Mouse (Mus musculus) embryonic facial prominence, embryonic 10.5 days (tissue): ENCODE results near the gene Blm. TPM values are rescaled to one million over a fixed set of nuclear protein-coding genes. Genes with fewer than 3 reads are reported as not detected.

Experiments
- DNase-seq: peaks from one replicate; pipeline ENCODE4 v3.0.0-alpha.2; 2017; ENCODE audit warnings: low spot score
- H3K27ac ChIP-seq: fragments of 300-500 bp; sonication (generic); replicated peaks from 2 replicates; pipeline ENCODE4 v1.5.1; 2016; ENCODE audit warnings: mild to moderate bottlenecking
- H3K27me3 ChIP-seq: fragments of 300-500 bp; sonication (generic); replicated peaks from 2 replicates; pipeline ENCODE4 v1.6.1; 2016; ENCODE audit warnings: low read depth, mild to moderate bottlenecking; ENCODE audit not compliant: poor library complexity, severe bottlenecking
- H3K36me3 ChIP-seq: fragments of 300-500 bp; sonication (generic); replicated peaks from 2 replicates; pipeline ENCODE4 v1.6.1; 2016; ENCODE audit warnings: mild to moderate bottlenecking, moderate library complexity
- H3K4me1 ChIP-seq: fragments of 300-500 bp; sonication (generic); 2 replicates; pipeline ENCODE4 v1.6.1; 2016
- H3K4me3 ChIP-seq: fragments of 300-500 bp; sonication (generic); 2 replicates; pipeline ENCODE4 v1.5.1; 2016; ENCODE audit warnings: mild to moderate bottlenecking, moderate library complexity
- H3K9me3 ChIP-seq: fragments of 300-500 bp; sonication (generic); 2 replicates; pipeline ENCODE4 v1.6.1; 2016; ENCODE audit warnings: mild to moderate bottlenecking
- WGBS: fragments of 180-500 bp; shearing (Covaris S2); methylation state at CpG from one replicate; pipeline ENCODE4 v1.1.7; 2016; 5-methylcytosine and 5-hydroxymethylcytosine counted together
- polyA plus RNA-seq: library from polyadenylated mRNA; unstranded; fragments of >200 nt; fragmentation: Nextera tagmentation; extraction: Ambion mirVana; gene quantifications from 2 replicates; pipeline ENCODE4 v1.2.1, GENCODE M21; 2016

Gene Blm
- polyA plus RNA-seq, 1 experiment from 2014 or later = 49.6 TPM

GRCm38 (mm10) chr7:80441986-80442904 lies 92.7 kb downstream of the Blm start:
- DNase-seq = peak; percentile 64
- Histone ChIP-seq H3K27ac (peak overlapping the region; percentile 73), H3K4me3 (no peak overlapping the region), H3K4me1 (peaks cover 76% of the 10 kb centered on the region), H3K9me3 (no peaks in the 10 kb centered on the region), H3K27me3 (no peaks in the 10 kb centered on the region), H3K36me3 (no peaks in the 10 kb centered on the region)
- 54% methylated on average over 11 of the region's 11 CpGs for WGBS

- Histone ChIP-seq H3K9me3 (no peaks in the 10 kb centered on the region), H3K27ac (no peak overlapping the region), H3K4me1 (peaks cover 68% of the 10 kb centered on the region), H3K27me3 (no peaks in the 10 kb centered on the region), H3K4me3 (no peak overlapping the region), H3K36me3 (no peaks in the 10 kb centered on the region)
- DNase-seq = no peak
- 62% methylated on average over 4 of the region's 4 CpGs for WGBS
Observed at GRCm38 (mm10) chr7:80440685-80441084, 94.2 kb downstream of the Blm start.

GRCm38 (mm10) chr7:80439789-80440488 lies 95.0 kb downstream of the Blm start:
- no peaks in the 10 kb centered on the region for H3K9me3 ChIP-seq
- no peak for DNase-seq
- WGBS = 85% methylated on average over 10 of the region's 10 CpGs
- peaks cover 60% of the 10 kb centered on the region for H3K4me1 ChIP-seq
- H3K36me3 ChIP-seq = no peaks in the 10 kb centered on the region
- H3K27me3 ChIP-seq = no peaks in the 10 kb centered on the region
- H3K27ac ChIP-seq = no peak overlapping the region
- H3K4me3 ChIP-seq = no peak overlapping the region

- WGBS = 34% methylated on average over 15 of the region's 15 CpGs
- H3K27me3 ChIP-seq = no peaks in the 10 kb centered on the region
- peaks cover 53% of the 10 kb centered on the region for H3K4me1 ChIP-seq
Observed at GRCm38 (mm10) chr7:80439032-80439760, 95.7 kb downstream of the Blm start.

GRCm38 (mm10) chr7:80436571-80436970 lies 98.3 kb downstream of the Blm start:
- Histone ChIP-seq H3K27me3 (no peaks in the 10 kb centered on the region), H3K36me3 (no peaks in the 10 kb centered on the region), H3K27ac (no peak overlapping the region), H3K9me3 (no peaks in the 10 kb centered on the region), H3K4me1 (peaks cover 29% of the 10 kb centered on the region), H3K4me3 (no peak overlapping the region)
- WGBS = 90% methylated on average over 7 of the region's 7 CpGs
- no peak for DNase-seq

More at GRCm38 (mm10) chr7:80439032-80439760, 95.7 kb downstream of the Blm start:
- Histone ChIP-seq H3K9me3 (no peaks in the 10 kb centered on the region), H3K4me3 (peak overlapping the region; percentile 17; the same call in 1 of the 2 replicates), H3K36me3 (no peaks in the 10 kb centered on the region), H3K27ac (no peak overlapping the region)
- DNase-seq = peak; percentile 37

GRCm38 (mm10) chr7:80435594-80435993 lies 99.3 kb downstream of the Blm start:
- H3K9me3 ChIP-seq = no peaks in the 10 kb centered on the region
- no peaks in the 10 kb centered on the region for H3K36me3 ChIP-seq
- no peak overlapping the region for H3K4me3 ChIP-seq
- H3K4me1 ChIP-seq = peaks cover 19% of the 10 kb centered on the region
- 90% methylated on average over 3 of the region's 3 CpGs for WGBS
- no peaks in the 10 kb centered on the region for H3K27me3 ChIP-seq
- no peak for DNase-seq
- H3K27ac ChIP-seq = no peak overlapping the region

GRCm38 (mm10) chr7:80429661-80430060 lies 105.3 kb downstream of the Blm start:
- Histone ChIP-seq H3K36me3 (no peaks in the 10 kb centered on the region), H3K4me1 (no peaks in the 10 kb centered on the region), H3K4me3 (no peak overlapping the region), H3K27ac (no peak overlapping the region), H3K9me3 (no peaks in the 10 kb centered on the region), H3K27me3 (no peaks in the 10 kb centered on the region)
- no peak for DNase-seq
- 91% methylated on average over 12 of the region's 12 CpGs for WGBS

GRCm38 (mm10) chr7:80427730-80428129 lies 107.2 kb downstream of the Blm start:
- no peaks in the 10 kb centered on the region for H3K9me3 ChIP-seq
- DNase-seq = no peak
- H3K4me3 ChIP-seq = no peak overlapping the region
- H3K4me1 ChIP-seq = peaks cover 5% of the 10 kb centered on the region
- no peaks in the 10 kb centered on the region for H3K27me3 ChIP-seq
- WGBS = 83% methylated on average over 5 of the region's 5 CpGs
- no peaks in the 10 kb centered on the region for H3K36me3 ChIP-seq
- H3K27ac ChIP-seq = no peak overlapping the region

GRCm38 (mm10) chr7:80426363-80426762 lies 108.6 kb downstream of the Blm start:
- no peak for DNase-seq
- Histone ChIP-seq H3K4me1 (peaks cover 7% of the 10 kb centered on the region), H3K9me3 (no peaks in the 10 kb centered on the region), H3K36me3 (no peaks in the 10 kb centered on the region), H3K4me3 (no peak overlapping the region), H3K27ac (no peak overlapping the region), H3K27me3 (no peaks in the 10 kb centered on the region)
- WGBS = 79% methylated on average over 7 of the region's 7 CpGs

GRCm38 (mm10) chr7:80424722-80425121 lies 110.2 kb downstream of the Blm start:
- WGBS = 74% methylated on average over 6 of the region's 6 CpGs
- no peak for DNase-seq
- no peak overlapping the region for H3K27ac ChIP-seq
- H3K36me3 ChIP-seq = no peaks in the 10 kb centered on the region
- no peaks in the 10 kb centered on the region for H3K9me3 ChIP-seq
- peaks cover 8% of the 10 kb centered on the region for H3K4me1 ChIP-seq
- H3K4me3 ChIP-seq = no peak overlapping the region
- H3K27me3 ChIP-seq = no peaks in the 10 kb centered on the region

- WGBS = 27% methylated on average over 20 of the region's 20 CpGs
- DNase-seq = peak; percentile 22
- no peaks in the 10 kb centered on the region for H3K9me3 ChIP-seq
- H3K4me3 ChIP-seq = no peak overlapping the region
- no peak overlapping the region for H3K27ac ChIP-seq
- H3K4me1 ChIP-seq = peaks cover 13% of the 10 kb centered on the region
- H3K27me3 ChIP-seq = no peaks in the 10 kb centered on the region
- H3K36me3 ChIP-seq = no peaks in the 10 kb centered on the region
Observed at GRCm38 (mm10) chr7:80422759-80423480, 112.0 kb downstream of the Blm start.

GRCm38 (mm10) chr7:80421576-80421975 lies 113.3 kb downstream of the Blm start:
- H3K4me3 ChIP-seq = no peak overlapping the region
- H3K9me3 ChIP-seq = no peaks in the 10 kb centered on the region
- 93% methylated on average over 6 of the region's 6 CpGs for WGBS
- H3K36me3 ChIP-seq = no peaks in the 10 kb centered on the region
- H3K27me3 ChIP-seq = no peaks in the 10 kb centered on the region
- DNase-seq = no peak
- peaks cover 13% of the 10 kb centered on the region for H3K4me1 ChIP-seq
- H3K27ac ChIP-seq = no peak overlapping the region
